Mouse (Mus musculus): Measurements from ENCODE around the gene Klf15. TPM values are rescaled to one million over a fixed set of nuclear protein-coding genes. Genes with fewer than 3 reads are reported as not detected.

Klf15 gene
- total RNA-seq, 4 experiments from 2014 or later, result 55.7 to 79.2 (median 65.3) TPM

DNA sequence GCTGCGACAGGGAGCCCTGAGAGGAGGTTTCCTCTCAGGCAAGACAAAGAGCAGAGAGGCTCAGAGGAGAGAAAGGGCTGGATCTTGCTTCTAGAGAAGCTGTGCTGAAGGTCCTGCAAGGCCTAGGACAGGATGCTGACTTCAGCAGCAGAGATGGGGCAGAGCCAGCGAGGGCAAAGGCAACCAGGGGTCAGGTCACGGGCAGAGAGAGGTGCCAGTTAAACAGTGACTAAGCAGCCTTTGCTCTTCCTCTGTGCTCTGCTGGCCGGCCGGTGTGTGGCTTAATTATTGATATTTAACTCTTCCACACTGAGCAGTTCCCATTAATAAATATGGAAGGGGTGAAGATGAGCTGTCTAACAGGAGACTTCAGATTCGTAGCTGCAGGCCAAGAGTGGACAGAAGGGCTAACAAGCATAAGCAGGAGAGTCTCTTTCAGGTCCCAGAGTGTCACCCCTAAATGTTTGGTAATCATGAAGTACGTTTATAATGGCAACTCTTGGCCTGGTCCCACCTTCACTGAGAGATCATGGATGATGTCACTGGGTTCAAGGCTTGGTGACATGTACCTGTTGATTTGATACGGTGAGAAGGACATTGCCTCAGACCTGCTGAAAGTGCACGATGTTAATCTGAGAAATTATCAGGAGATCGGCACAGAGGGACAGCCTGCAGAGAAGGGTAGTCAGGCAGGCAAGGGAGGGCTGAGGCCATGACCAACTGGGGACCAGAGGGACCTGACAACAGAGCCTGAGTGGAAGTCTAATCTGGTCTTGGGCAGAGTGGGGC, 29.8 kb downstream of the Klf15 start:
- DNase-seq (ENCODE audit: low spot score), result no peak

DNA sequence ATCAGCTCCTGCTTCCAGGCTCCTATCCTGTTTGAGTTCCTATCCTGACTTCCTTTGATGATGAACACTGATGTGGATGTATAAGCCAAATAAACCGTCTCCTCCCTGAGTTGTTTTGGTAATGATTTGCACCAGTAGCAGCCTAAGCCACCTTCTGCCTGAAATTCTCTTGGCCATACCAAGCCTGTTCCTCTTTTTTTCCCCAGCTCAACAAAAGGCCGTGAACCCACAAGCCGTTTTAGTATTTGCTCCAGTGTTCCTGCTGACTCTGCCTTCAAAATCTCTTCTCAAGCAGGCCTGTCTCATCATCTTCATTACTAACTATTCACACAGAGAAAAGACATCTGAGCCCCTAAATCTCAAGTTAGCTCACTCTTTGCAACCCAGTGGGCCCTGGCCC, 31.8 kb downstream of the Klf15 start:
- no peak for DNase-seq (ENCODE audit: low spot score)

DNA sequence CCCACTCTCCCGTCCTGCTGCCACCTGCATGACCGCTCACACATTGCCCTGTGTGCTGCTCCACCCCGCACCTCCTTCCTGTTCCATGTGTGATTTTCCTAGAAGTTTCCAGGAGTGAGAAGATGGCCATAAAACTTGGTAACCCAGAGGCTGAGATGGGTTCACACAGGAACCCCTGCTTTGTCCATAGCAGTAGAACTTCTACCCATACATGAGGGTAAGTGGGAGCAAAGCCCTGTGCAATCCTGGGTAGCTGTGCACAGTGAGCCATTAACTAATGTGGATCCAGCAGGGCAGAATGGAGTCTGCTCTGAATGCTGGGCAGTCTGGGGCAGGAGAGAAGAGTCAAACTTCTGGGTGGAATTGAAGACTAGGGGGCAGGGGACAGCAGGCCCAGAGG, 32.2 kb downstream of the Klf15 start:
- no peak for DNase-seq (ENCODE audit: low spot score)

DNA sequence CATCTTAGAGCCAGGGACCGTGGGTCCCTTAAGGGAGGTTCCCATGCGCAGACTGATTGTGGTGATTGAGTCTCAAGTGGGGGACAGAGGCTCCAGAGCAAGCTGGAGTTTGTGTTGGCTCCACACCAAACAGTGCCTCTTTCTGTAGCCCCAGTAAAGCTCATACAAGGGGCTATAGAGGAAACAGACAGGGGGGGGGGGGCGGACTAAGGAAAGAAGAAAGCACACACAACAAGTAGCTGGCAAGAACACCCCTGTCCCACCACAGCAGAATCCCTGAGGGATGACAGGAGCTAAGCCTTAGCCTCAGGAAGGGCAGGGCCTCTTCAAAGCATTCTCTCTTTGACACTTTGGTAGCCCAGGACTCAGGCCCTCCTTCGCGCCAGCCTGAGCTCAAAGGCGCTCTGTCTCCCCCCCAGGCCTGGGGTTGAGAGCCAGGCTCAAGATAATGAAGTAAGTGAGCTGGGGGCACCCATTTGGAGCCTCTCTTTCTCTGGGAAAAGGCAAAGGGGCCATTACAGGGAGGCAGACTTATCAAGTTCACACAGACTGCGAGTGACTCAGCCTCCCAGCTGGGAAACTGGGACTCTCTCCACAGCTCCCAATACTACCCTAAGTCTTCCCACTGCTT, 33.0 kb downstream of the Klf15 start:
- peak; percentile 35 for DNase-seq (ENCODE audit: low spot score)

DNA sequence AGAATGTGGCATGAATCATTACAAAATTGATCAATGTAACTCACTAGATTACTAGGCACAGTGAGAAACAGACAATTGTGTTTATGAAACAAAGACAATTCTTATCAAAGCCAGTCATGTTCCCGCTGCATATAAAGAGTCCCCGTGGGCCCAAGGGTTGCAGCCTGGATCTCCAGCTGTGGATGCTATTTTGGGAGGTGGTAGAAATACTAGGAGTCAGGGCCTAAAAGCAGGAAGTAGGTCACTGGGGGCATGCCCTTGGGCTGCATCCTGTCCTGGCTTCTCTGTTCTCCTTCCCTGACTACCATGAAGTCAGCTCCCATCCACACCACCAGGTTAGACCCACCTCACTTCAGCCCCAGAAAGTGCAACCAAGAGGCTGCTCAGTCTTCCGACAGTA, 33.8 kb downstream of the Klf15 start:
- DNase-seq (ENCODE audit: low spot score), result peak; percentile 35

DNA sequence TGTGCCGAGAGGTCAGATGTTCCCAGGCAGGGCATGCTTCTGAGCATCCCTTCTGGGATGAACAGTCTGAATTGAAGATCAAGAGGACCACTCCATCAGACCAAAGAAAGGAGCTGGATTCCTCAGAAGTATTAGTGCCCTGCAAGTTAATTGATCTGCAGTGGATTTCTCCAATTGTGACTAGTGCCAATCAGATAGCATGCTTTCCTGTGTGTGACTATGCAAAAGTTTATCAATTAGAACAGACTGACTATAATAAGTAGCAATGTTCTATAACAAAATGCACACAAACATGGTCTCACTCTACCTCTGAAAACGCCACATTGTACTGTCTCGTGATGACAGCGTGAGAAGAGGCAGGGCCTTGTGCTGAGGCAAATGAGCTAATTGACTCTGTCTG, 37.1 kb downstream of the Klf15 start:
- DNase-seq (ENCODE audit: low spot score), result no peak

DNA sequence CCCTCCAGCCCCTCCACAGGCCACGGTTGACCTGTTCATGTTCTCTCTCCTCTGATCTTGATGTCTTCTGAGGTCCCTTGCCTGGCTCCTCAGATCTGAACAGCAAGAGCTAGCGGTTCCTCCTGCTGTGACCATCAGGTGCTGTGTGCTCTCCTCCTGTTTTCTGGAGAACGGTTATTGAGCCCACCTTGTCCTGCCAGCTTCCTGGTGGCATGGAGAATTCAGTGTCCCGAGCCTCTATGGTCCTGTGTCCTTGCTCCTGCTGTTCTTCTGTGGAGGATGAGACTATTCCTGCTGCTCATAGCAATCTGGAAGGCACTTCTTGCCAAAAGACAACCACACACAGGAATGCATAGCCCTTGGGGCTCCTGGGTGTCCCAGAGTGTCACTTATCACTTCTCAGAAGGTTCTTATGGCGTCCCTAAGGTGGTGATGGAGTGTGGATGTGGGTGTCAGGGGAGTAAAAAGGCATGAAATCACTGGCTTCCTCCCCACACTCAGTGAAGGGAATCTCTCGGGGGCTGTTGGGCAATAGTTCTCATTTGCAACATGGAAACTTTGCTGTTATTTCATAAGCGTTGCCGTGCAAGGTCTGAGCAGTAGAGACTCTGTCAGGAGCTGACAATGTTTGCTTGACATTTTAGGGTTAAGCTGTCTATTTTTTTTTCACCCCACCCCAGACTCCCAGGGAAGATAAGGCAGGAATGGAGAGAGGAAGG, 39.0 kb downstream of the Klf15 start:
- peak; percentile 27 for DNase-seq (ENCODE audit: low spot score)

DNA sequence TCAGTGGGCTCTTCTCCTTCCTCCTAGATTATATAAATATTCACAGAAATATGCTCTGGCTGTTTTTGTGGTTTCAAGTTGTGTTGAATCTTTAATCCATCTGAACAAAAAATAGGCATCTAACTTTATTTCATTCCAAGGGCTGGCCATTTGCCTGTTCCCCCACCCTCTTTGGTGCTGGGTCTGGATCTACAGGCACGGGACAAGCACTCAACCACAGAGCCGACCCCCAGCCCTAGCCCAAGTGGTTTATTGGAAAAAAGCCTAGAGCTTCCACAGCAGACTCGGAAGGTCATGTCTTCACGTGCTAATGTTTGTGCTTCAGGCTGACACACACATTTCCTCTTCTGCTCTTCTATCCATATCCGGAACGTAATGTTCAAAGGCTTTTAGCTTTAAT, 43.5 kb downstream of the Klf15 start:
- peak; percentile 34 for DNase-seq (ENCODE audit: low spot score)

DNA sequence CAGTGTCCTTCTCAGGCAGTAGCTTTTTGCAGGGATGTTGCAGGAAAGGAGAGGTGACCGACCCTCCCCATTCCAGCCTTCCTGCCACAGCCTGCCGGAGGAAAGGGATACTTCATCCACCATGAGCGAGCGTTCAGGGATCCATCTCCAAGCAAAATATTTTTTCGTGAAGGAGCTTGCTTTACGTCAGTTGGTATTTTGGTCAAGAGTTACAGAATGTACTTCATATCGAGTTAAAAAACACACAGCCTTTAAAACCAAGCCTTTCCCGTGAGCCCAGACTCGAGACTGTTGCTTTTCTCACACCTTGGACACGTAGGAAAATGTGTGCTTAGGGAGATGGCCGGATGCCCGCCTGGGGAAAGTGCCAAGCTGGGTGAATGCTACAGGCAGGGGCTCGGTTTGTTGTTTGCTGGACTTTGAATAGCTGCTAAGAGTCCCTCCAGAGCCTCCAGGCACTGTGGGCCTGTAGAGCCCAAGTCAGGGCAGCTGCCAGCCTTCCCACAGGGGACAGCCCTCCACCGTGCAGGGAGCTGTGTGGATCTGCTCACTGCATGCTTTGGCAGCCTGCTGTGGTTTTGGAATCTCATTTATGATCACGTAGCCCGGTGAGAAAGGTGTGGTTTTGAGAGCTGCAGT, 44.4 kb downstream of the Klf15 start:
- peak; percentile 81 for DNase-seq (ENCODE audit: low spot score)

DNA sequence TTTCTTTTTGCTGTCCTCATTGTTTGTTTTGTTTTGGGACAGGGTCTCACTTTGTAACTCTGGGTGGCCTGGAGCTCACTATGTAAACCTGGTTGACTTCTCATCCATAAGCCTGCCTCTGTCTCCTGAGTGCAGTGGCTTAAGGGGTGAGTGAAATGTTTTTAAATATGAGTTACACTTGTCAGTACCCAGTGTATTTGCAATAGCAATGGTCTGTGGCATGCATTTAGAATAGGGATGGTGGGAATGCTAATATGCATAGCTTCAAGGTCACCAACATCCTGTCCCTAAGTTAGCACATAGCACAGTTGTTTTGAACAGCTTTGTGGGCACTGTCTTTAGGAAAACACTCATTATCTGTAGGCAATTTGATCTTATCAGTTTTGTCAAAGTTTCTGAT, 45.1 kb downstream of the Klf15 start:
- DNase-seq (ENCODE audit: low spot score), result no peak

DNA sequence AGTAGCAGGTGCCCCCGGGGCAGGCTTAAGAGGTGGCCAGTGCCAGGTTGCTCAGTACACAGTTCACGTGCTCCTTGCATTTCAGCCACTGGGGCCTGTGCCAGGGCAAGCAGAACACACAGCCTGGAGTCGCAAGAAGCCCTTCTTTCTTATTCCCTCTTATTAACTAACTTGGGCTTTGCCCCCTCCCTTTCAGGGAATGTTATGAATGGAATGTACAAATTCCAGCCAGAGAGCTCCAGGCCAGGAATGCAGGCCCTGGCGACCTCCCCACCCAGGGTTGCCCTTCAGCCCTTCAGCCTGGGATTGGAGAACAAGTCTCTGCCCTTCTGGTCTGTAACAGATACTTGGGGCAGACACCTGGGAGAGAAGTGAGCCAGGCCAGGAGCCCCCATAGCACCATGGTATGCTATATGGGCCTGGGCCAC, 45.8 kb downstream of the Klf15 start:
- DNase-seq (ENCODE audit: low spot score), result peak; percentile 65

DNA sequence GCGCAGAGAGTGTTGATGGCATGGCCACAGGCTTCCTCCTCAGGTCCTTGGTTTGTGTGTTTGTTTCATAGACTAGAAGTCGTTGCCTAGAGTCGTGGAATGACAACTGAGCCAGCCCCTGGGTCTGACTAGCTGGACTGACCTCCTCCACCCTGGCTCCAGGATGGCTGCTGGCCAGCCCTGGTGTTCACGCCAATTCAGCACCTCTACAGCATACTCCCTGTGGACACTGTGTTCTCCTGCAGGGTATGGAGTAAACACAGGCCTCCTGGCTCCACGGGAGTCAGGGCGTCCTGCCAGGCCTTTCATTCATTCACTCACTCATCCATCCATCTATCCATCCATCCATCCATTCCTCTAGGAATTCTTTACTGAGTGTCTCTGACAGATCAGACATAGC, 46.7 kb downstream of the Klf15 start:
- peak; percentile 81 for DNase-seq (ENCODE audit: low spot score)

DNA sequence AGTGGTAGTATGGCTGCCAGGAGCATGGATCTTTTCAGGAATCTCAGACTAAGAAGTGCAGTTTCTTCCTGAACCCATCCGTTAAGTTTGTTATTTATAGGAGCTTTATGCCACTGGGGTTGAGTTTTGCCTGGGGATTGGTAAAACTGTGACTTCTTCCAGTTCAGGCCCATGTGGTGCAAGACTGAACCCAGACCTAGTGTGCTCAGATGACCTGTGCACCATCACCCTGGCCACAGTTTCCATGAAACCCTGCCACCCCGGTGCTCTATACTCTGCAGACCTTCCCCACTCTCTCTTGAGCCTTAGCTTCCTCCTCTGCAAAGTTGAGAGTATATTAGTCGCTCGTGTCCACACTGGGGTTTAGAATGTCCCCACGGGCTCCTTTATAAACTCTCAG, 50.0 kb downstream of the Klf15 start:
- no peak for DNase-seq (ENCODE audit: low spot score)

DNA sequence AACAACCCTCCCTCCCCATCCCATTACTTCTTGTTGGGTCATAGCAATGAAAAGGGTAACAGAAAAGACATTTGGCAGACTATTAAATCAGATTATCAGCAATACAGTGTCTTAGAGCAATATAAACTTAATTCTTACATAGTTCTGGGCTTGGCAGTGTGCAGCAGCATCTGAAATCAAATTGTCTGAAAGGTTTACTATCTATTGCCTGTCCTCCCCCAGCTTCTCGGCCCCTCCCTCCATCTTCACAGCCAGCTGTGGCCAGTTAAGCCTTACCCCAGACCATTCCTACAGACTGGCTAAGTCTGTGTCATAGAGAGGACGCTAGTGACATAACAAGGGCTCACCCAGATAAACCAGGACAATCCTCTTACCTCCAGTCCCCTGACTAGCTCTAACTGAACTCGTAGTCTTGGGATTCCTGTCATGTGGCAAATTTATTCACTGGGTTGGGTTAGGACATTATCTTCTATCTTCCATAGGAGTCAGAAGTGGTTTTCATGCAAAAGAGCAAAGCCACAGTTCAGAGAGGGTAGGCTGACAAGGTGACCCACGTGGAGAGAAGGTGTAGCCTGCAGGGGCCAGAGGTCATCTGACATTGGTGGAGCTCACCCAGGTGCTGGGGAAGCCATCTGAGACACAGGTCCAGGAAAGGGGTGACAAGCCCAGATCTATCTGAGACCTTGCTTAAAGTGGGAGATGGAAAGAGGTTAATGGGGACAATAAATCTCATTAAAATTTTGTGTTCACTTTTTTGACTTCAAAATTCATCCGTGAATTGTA, 50.9 kb downstream of the Klf15 start:
- DNase-seq (ENCODE audit: low spot score), result no peak

DNA sequence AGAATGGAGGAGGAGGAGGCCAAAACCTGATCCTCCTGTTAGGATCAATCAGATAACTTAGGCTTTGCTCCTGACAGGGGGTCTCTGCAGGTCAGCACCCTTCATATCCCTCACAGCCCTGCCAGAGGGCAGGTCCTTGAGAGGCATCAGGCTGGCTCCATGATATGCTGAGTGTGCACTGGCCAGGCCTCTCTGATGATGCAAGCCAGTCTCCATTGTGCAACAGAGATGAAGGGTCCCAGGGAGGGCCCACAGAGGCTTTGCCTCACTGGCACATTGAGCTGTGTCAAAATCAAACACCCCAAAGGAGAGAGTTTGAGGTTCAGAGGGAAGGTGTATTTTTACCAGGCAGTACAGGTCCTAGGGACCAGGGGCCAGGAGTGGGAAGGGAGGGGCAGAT, 52.0 kb downstream of the Klf15 start:
- no peak for DNase-seq (ENCODE audit: low spot score)

DNA sequence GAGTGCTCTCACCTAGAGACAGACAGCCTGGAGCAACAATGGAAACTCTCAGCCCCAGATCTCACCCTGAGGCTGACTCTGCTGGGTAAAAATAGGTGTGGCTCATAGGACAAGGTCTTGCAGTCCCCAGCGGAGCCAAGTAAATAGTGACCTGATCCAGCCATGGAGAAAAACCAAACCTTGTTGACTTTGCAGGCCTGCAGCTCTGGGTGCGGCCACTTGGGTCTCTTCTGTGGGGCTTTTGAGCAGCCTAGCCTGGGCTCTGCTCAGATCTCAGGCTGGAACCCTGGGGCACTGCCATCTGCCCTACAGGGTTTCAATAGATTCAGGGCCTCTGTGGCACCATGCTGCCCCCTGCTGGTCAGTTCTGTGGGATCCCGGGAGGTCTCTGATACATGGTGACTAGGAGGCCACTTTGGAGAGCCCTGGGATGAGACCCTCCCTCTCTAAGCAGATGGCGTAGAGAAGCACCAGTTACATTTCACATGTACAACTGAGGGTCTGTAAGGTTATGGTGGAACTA, 52.6 kb downstream of the Klf15 start:
- DNase-seq (ENCODE audit: low spot score), result peak; percentile 91

DNA sequence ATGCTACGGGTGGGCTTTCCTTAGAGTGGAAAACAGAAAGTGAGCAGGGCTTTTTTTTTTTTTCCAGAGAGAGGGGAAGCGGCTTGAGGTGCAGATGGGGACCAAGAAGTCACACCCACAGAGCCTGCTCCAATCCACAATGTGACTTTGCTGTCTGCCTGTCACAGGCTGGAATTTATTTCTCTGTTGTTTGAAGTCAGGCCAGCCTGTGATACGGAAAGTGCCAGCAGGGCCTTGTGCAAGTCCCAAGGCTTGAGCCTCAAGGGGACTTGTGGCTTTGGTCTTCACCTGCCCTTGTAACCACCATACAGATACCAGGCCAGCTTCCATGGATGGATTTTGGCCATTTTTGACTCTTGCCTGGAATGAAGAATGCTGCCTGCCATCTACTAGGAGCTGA, 56.5 kb downstream of the Klf15 start:
- DNase-seq (ENCODE audit: low spot score), result peak; percentile 29

DNA sequence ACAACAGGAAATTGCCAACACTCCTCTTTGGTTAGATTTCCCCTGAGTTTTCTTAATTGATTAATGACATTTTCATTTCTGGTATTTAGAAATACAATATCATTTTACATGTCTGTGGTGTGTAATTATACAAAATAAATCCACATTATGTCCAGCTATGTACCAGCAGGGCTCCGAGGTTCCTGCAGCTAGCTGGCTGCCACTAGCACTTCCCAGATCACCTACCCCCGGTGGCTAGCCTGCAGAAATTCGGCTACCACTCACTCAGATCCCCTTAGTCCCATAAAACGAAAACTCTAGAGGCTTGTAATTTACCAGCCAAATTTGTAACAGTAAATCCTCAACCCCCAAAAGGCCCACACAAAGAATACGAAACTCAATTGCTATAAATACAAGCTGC, 57.0 kb downstream of the Klf15 start:
- DNase-seq (ENCODE audit: low spot score), result no peak
